Mouse (Mus musculus) brain, embryonic 14.5 days (tissue): ENCODE results near the gene Ccdc78.

ENCODE experiments used
- CTCF ChIP-seq: fragments of 200-500 bp; IDR thresholded peaks from 2 replicates; pipeline ENCODE4 v1.5.1; 2012; ENCODE audit warnings: inconsistent platforms, mild to moderate bottlenecking, moderate library complexity, borderline replicate concordance; ENCODE audit not compliant: insufficient read depth, insufficient read length; ENCODE audit errors: extremely low read depth
- POLR2A ChIP-seq: fragments of 200-500 bp; IDR thresholded peaks from 2 replicates; pipeline ENCODE4 v1.6.1; 2012; ENCODE audit warnings: mild to moderate bottlenecking, inconsistent platforms, borderline replicate concordance; ENCODE audit not compliant: poor library complexity, insufficient read depth, insufficient read length, severe bottlenecking; ENCODE audit errors: extremely low read depth

DNA sequence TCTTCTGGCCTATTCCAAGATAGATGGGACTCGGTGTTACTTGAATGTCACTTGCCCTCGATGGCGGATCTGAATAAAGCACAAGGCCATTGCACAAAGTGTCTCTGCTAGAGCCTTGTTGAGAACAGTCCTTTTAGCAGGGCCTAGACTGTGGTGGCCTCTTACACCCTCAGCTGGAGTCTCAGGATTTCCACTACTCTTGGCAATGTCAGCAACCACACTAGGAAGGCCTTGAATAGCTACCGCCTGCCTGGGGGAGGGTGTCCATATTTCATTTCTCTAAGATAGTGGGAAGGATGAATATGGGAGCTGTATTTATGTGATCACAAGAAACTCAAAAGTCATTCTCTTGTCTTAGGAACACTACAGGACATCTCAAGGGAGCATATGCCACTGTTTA is 38.1 kb upstream of the Ccdc78 start:
- TF ChIP-seq CTCF (no peak), POLR2A (no peak)
